Mouse (Mus musculus): Measurements from ENCODE around the gene Card19. TPM values are rescaled to one million over a fixed set of nuclear protein-coding genes. Genes with fewer than 3 reads are reported as not detected.

Card19 gene
- polyA plus RNA-seq, 1 experiment from 2014 or later: 45.2 TPM

- peak overlapping the region; percentile 42; the same call in 1 of the 2 replicates for H3K9ac ChIP-seq (replicated peaks)
- H3K4me1 ChIP-seq (replicated peaks): peaks cover 9% of the 10 kb centered on the region; the same call in 1 of the 2 replicates
- no peaks in the 10 kb centered on the region for H3K36me3 ChIP-seq
- H3K27ac ChIP-seq: no peak overlapping the region
- H3K27me3 ChIP-seq: peaks cover 55% of the 10 kb centered on the region
- peak overlapping the region; percentile 75 for H3K4me2 ChIP-seq
- H3K4me3 ChIP-seq (replicated peaks): peak overlapping the region; percentile 49
- no peak for ATAC-seq (ENCODE audit: insufficient number of reproducible peaks, insufficient read depth, low FRiP score, low TSS enrichment, low read depth)
- no peaks in the 10 kb centered on the region for H3K9me3 ChIP-seq
- 33% methylated on average over 12 of the region's 12 CpGs for WGBS
Measured at GRCm38 (mm10) chr13:49247232-49247739, 31.4 kb upstream of the Card19 start.

- Histone ChIP-seq H3K9me3 (no peaks in the 10 kb centered on the region), H3K27me3 (peaks cover 56% of the 10 kb centered on the region), H3K4me2 (no peak overlapping the region), H3K4me3 (replicated peaks) (no peak overlapping the region), H3K36me3 (no peaks in the 10 kb centered on the region), H3K4me1 (replicated peaks) (peaks cover 9% of the 10 kb centered on the region; the same call in 1 of the 2 replicates), H3K9ac (replicated peaks) (no peak overlapping the region), H3K27ac (no peak overlapping the region)
- WGBS: 78% methylated on average over 2 of the region's 2 CpGs
- no peak for ATAC-seq (ENCODE audit: insufficient number of reproducible peaks, insufficient read depth, low FRiP score, low TSS enrichment, low read depth)
Measured at GRCm38 (mm10) chr13:49246626-49247025, 30.8 kb upstream of the Card19 start.

GRCm38 (mm10) chr13:49246011-49246410 lies 30.2 kb upstream of the Card19 start:
- H3K4me1 ChIP-seq (replicated peaks): peaks cover 9% of the 10 kb centered on the region; the same call in 1 of the 2 replicates
- H3K36me3 ChIP-seq: no peaks in the 10 kb centered on the region
- 84% methylated on average over 3 of the region's 3 CpGs for WGBS
- H3K27me3 ChIP-seq: peaks cover 57% of the 10 kb centered on the region
- no peak overlapping the region for H3K9ac ChIP-seq (replicated peaks)
- no peak overlapping the region for H3K27ac ChIP-seq
- no peak for ATAC-seq (ENCODE audit: insufficient number of reproducible peaks, insufficient read depth, low FRiP score, low TSS enrichment, low read depth)
- H3K9me3 ChIP-seq: no peaks in the 10 kb centered on the region
- no peak overlapping the region for H3K4me2 ChIP-seq
- no peak overlapping the region for H3K4me3 ChIP-seq (replicated peaks)

- no peak for ATAC-seq (ENCODE audit: insufficient number of reproducible peaks, insufficient read depth, low FRiP score, low TSS enrichment, low read depth)
- H3K9ac ChIP-seq (replicated peaks): no peak overlapping the region
- no peak overlapping the region for H3K4me2 ChIP-seq
- H3K9me3 ChIP-seq: no peaks in the 10 kb centered on the region
- 64% methylated on average over 4 of the region's 4 CpGs for WGBS
- H3K4me3 ChIP-seq (replicated peaks): no peak overlapping the region
- H3K4me1 ChIP-seq (replicated peaks): peaks cover 9% of the 10 kb centered on the region; the same call in 1 of the 2 replicates
- no peak overlapping the region for H3K27ac ChIP-seq
- peaks cover 55% of the 10 kb centered on the region for H3K27me3 ChIP-seq
- H3K36me3 ChIP-seq: no peaks in the 10 kb centered on the region
Measured at GRCm38 (mm10) chr13:49245251-49245650, 29.4 kb upstream of the Card19 start.

- 90% methylated on average over 2 of the region's 2 CpGs for WGBS
- Histone ChIP-seq H3K9ac (replicated peaks) (no peak overlapping the region), H3K9me3 (no peaks in the 10 kb centered on the region), H3K36me3 (no peaks in the 10 kb centered on the region), H3K27ac (no peak overlapping the region), H3K4me1 (replicated peaks) (peaks cover 8% of the 10 kb centered on the region; the same call in 1 of the 2 replicates), H3K4me2 (no peak overlapping the region), H3K27me3 (peaks cover 41% of the 10 kb centered on the region), H3K4me3 (replicated peaks) (no peak overlapping the region)
- no peak for ATAC-seq (ENCODE audit: insufficient number of reproducible peaks, insufficient read depth, low FRiP score, low TSS enrichment, low read depth)
Measured at GRCm38 (mm10) chr13:49243492-49243891, 27.7 kb upstream of the Card19 start.

GRCm38 (mm10) chr13:49242321-49243065 lies 26.7 kb upstream of the Card19 start:
- H3K9me3 ChIP-seq: no peaks in the 10 kb centered on the region
- H3K9ac ChIP-seq (replicated peaks): 0 out of 2 replicates have a peak overlapping the region, but pooled peaks have one; percentile 12
- H3K4me3 ChIP-seq (replicated peaks): no peak overlapping the region
- no peaks in the 10 kb centered on the region for H3K36me3 ChIP-seq
- WGBS: 73% methylated on average over 9 of the region's 9 CpGs
- ATAC-seq (ENCODE audit: insufficient number of reproducible peaks, insufficient read depth, low FRiP score, low TSS enrichment, low read depth): no peak
- peaks cover 31% of the 10 kb centered on the region for H3K27me3 ChIP-seq
- no peak overlapping the region for H3K4me2 ChIP-seq
- no peaks in the 10 kb centered on the region for H3K4me1 ChIP-seq (replicated peaks)
- no peak overlapping the region for H3K27ac ChIP-seq

GRCm38 (mm10) chr13:49238737-49239136 lies 22.9 kb upstream of the Card19 start:
- Histone ChIP-seq H3K9me3 (0 out of 2 replicates have a peak, but pooled peaks cover 4% of the 10 kb centered on the region), H3K36me3 (no peaks in the 10 kb centered on the region), H3K27me3 (peaks cover 3% of the 10 kb centered on the region), H3K4me1 (replicated peaks) (no peaks in the 10 kb centered on the region), H3K4me2 (no peak overlapping the region), H3K9ac (replicated peaks) (no peak overlapping the region), H3K4me3 (replicated peaks) (no peak overlapping the region), H3K27ac (no peak overlapping the region)
- no peak for ATAC-seq (ENCODE audit: insufficient number of reproducible peaks, insufficient read depth, low FRiP score, low TSS enrichment, low read depth)
- WGBS: 91% methylated on average over 8 of the region's 8 CpGs

GRCm38 (mm10) chr13:49237617-49238016 lies 21.8 kb upstream of the Card19 start:
- no peak overlapping the region for H3K4me2 ChIP-seq
- no peak overlapping the region for H3K9ac ChIP-seq (replicated peaks)
- H3K27ac ChIP-seq: no peak overlapping the region
- WGBS: 83% methylated on average over 8 of the region's 8 CpGs
- no peak overlapping the region for H3K4me3 ChIP-seq (replicated peaks)
- H3K27me3 ChIP-seq: peaks cover 3% of the 10 kb centered on the region
- H3K36me3 ChIP-seq: no peaks in the 10 kb centered on the region
- ATAC-seq (ENCODE audit: insufficient number of reproducible peaks, insufficient read depth, low FRiP score, low TSS enrichment, low read depth): no peak
- no peaks in the 10 kb centered on the region for H3K4me1 ChIP-seq (replicated peaks)
- H3K9me3 ChIP-seq: 0 out of 2 replicates have a peak, but pooled peaks cover 4% of the 10 kb centered on the region

GRCm38 (mm10) chr13:49234711-49235110 lies 18.9 kb upstream of the Card19 start:
- no peak overlapping the region for H3K9ac ChIP-seq (replicated peaks)
- no peaks in the 10 kb centered on the region; the same call in 1 of the 2 replicates for H3K27me3 ChIP-seq
- 0 out of 2 replicates have a peak, but pooled peaks cover 4% of the 10 kb centered on the region for H3K9me3 ChIP-seq
- no peak overlapping the region for H3K4me3 ChIP-seq (replicated peaks)
- no peak for ATAC-seq (ENCODE audit: insufficient number of reproducible peaks, insufficient read depth, low FRiP score, low TSS enrichment, low read depth)
- H3K27ac ChIP-seq: no peak overlapping the region
- H3K36me3 ChIP-seq: no peaks in the 10 kb centered on the region
- 98% methylated on average over 4 of the region's 4 CpGs for WGBS
- no peak overlapping the region for H3K4me2 ChIP-seq
- 0 out of 2 replicates have a peak, but pooled peaks cover 4% of the 10 kb centered on the region for H3K4me1 ChIP-seq (replicated peaks)

GRCm38 (mm10) chr13:49233792-49234572 lies 18.1 kb upstream of the Card19 start:
- Histone ChIP-seq H3K36me3 (no peaks in the 10 kb centered on the region), H3K4me1 (replicated peaks) (0 out of 2 replicates have a peak, but pooled peaks cover 4% of the 10 kb centered on the region), H3K9ac (replicated peaks) (no peak overlapping the region), H3K4me2 (no peak overlapping the region), H3K4me3 (replicated peaks) (no peak overlapping the region), H3K27ac (no peak overlapping the region), H3K9me3 (0 out of 2 replicates have a peak, but pooled peaks cover 4% of the 10 kb centered on the region), H3K27me3 (no peaks in the 10 kb centered on the region; the same call in 1 of the 2 replicates)
- 91% methylated on average over 8 of the region's 8 CpGs for WGBS
- no peak for ATAC-seq (ENCODE audit: insufficient number of reproducible peaks, insufficient read depth, low FRiP score, low TSS enrichment, low read depth)

- 0 out of 2 replicates have a peak, but pooled peaks cover 5% of the 10 kb centered on the region for H3K9me3 ChIP-seq
- 33% methylated on average over 4 of the region's 4 CpGs for WGBS
- H3K4me1 ChIP-seq (replicated peaks): 0 out of 2 replicates have a peak, but pooled peaks cover 4% of the 10 kb centered on the region
- no peaks in the 10 kb centered on the region for H3K36me3 ChIP-seq
- H3K4me3 ChIP-seq (replicated peaks): no peak overlapping the region
- no peak overlapping the region for H3K4me2 ChIP-seq
- ATAC-seq (ENCODE audit: insufficient number of reproducible peaks, insufficient read depth, low FRiP score, low TSS enrichment, low read depth): no peak
- peaks cover 15% of the 10 kb centered on the region for H3K27me3 ChIP-seq
- H3K27ac ChIP-seq: no peak overlapping the region
- H3K9ac ChIP-seq (replicated peaks): no peak overlapping the region
Measured at GRCm38 (mm10) chr13:49225633-49226032, 9.8 kb upstream of the Card19 start.
